Mouse (Mus musculus) intestine, postnatal 0 days (tissue): ENCODE data around the gene Rhob. TPM values are rescaled to one million over a fixed set of nuclear protein-coding genes. Genes with fewer than 3 reads are reported as not detected.
"Not testable (repeated sequence)": the region's sequence is repeated elsewhere in the genome, so short reads cannot be mapped to it uniquely, and the experiment has no call there.

ENCODE experiments used
- ATAC-seq: fragments of 200-750 bp; cut with Nextera tagmentation; 2 replicates; pipeline ENCODE4 v1.8.0; 2017; ENCODE audit warnings: mild to moderate bottlenecking, moderate TSS enrichment, moderate library complexity
- H3K27ac ChIP-seq: fragments of 300-500 bp; sonication (generic); 2 replicates; pipeline ENCODE4 v1.5.1; 2014; ENCODE audit warnings: mild to moderate bottlenecking, low read depth, low read length, moderate library complexity
- H3K27me3 ChIP-seq: fragments of 300-500 bp; sonication (generic); replicated peaks from 2 replicates; pipeline ENCODE4 v1.6.1; 2014; ENCODE audit warnings: low read length, mixed read lengths; ENCODE audit not compliant: control insufficient read depth, insufficient read depth
- H3K36me3 ChIP-seq: fragments of 300-500 bp; sonication (generic); 2 replicates; pipeline ENCODE4 v1.6.1; 2014; ENCODE audit warnings: mild to moderate bottlenecking, moderate library complexity; ENCODE audit not compliant: control insufficient read depth, insufficient read depth
- H3K4me1 ChIP-seq: fragments of 300-500 bp; sonication (generic); replicated peaks from 2 replicates; pipeline ENCODE4 v1.6.1; 2014; ENCODE audit warnings: antibody characterized with exemption, low read length, mixed read lengths; ENCODE audit not compliant: control insufficient read depth, insufficient read depth
- H3K4me2 ChIP-seq: fragments of 300-500 bp; sonication (generic); replicated peaks from 2 replicates; pipeline ENCODE4 v1.6.1; 2014; ENCODE audit warnings: low read depth, mild to moderate bottlenecking, moderate library complexity
- H3K4me3 ChIP-seq: fragments of 300-500 bp; sonication (generic); 2 replicates; pipeline ENCODE4 v1.5.1; 2014; ENCODE audit warnings: low read depth, low read length
- H3K9ac ChIP-seq: fragments of 300-500 bp; sonication (generic); 2 replicates; pipeline ENCODE4 v1.6.1; 2014; ENCODE audit warnings: mild to moderate bottlenecking, low read depth, low read length
- H3K9me3 ChIP-seq: fragments of 300-500 bp; sonication (generic); 2 replicates; pipeline ENCODE4 v1.6.1; 2016; ENCODE audit warnings: mixed run types; ENCODE audit not compliant: control insufficient read depth
- CTCF ChIP-seq: sonication (generic); IDR thresholded peaks from 2 replicates; pipeline ENCODE4 v1.5.1; 2016; ENCODE audit warnings: low read depth, mild to moderate bottlenecking, control low read depth, antibody characterized with exemption, moderate library complexity
- WGBS: fragments of 180-500 bp; shearing (Covaris S2); extraction: QIAGEN DNeasy Blood & Tissue Kit; methylation state at CpG from one replicate; pipeline ENCODE4 v1.1.7; 2014; 5-methylcytosine and 5-hydroxymethylcytosine counted together
- polyA plus RNA-seq: library from polyadenylated mRNA; unstranded; fragments of >200 nt; fragmentation: Nextera tagmentation; extraction: Ambion mirVana; gene quantifications from 2 replicates; pipeline ENCODE4 v1.2.1, GENCODE M21; 2015

Gene Rhob
- polyA plus RNA-seq, 1 experiment from 2014 or later: 29.7 TPM

- H3K27ac ChIP-seq: no peak overlapping the region
- no peak for ATAC-seq
- H3K36me3 ChIP-seq: no peaks in the 10 kb centered on the region
- WGBS: 89% methylated on average over 5 of the region's 5 CpGs
- H3K4me2 ChIP-seq: no peak overlapping the region
- H3K9ac ChIP-seq: no peak overlapping the region
- 0 out of 2 replicates have a peak, but pooled peaks cover 4% of the 10 kb centered on the region for H3K4me1 ChIP-seq
- no peaks in the 10 kb centered on the region for H3K9me3 ChIP-seq
- H3K27me3 ChIP-seq: no peaks in the 10 kb centered on the region
- no peak for TF ChIP-seq CTCF
- H3K4me3 ChIP-seq: no peak overlapping the region
These were observed 34.8 kb downstream of the Rhob start for GRCm38 (mm10) chr12:8464961-8465360.

GRCm38 (mm10) chr12:8463599-8464160, 36.1 kb downstream of the Rhob start:
- H3K27ac ChIP-seq: no peak overlapping the region
- TF ChIP-seq CTCF: no peak
- no peak overlapping the region for H3K4me3 ChIP-seq
- WGBS: 77% methylated on average over 3 of the region's 3 CpGs
- no peaks in the 10 kb centered on the region for H3K36me3 ChIP-seq
- H3K4me1 ChIP-seq: no peaks in the 10 kb centered on the region
- H3K4me2 ChIP-seq: no peak overlapping the region
- no peaks in the 10 kb centered on the region for H3K27me3 ChIP-seq
- no peak overlapping the region for H3K9ac ChIP-seq
- no peaks in the 10 kb centered on the region for H3K9me3 ChIP-seq
- no peak for ATAC-seq

- 81% methylated on average over 5 of the region's 5 CpGs for WGBS
These were observed 37.3 kb downstream of the Rhob start for GRCm38 (mm10) chr12:8462533-8462932.

GRCm38 (mm10) chr12:8461575-8461974, 38.2 kb downstream of the Rhob start:
- H3K9ac ChIP-seq, ATAC-seq: not testable (repeated sequence)
- 92% methylated on average over 7 of the region's 8 CpGs for WGBS

More at GRCm38 (mm10) chr12:8462533-8462932, 37.3 kb downstream of the Rhob start:
- H3K4me1 ChIP-seq: no peaks in the 10 kb centered on the region
- no peaks in the 10 kb centered on the region for H3K9me3 ChIP-seq
- H3K9ac ChIP-seq: no peak overlapping the region
- H3K4me3 ChIP-seq: no peak overlapping the region
- H3K36me3 ChIP-seq: no peaks in the 10 kb centered on the region
- ATAC-seq: no peak
- TF ChIP-seq CTCF: no peak
- no peaks in the 10 kb centered on the region for H3K27me3 ChIP-seq
- no peak overlapping the region for H3K4me2 ChIP-seq
- no peak overlapping the region for H3K27ac ChIP-seq

GRCm38 (mm10) chr12:8458400-8458799, 41.4 kb downstream of the Rhob start:
- no peaks in the 10 kb centered on the region for H3K36me3 ChIP-seq
- WGBS: 62% methylated on average over 8 of the region's 8 CpGs
- 0 out of 2 replicates have a peak, but pooled peaks cover 5% of the 10 kb centered on the region for H3K4me1 ChIP-seq
- no peak overlapping the region for H3K27ac ChIP-seq
- no peaks in the 10 kb centered on the region for H3K27me3 ChIP-seq
- H3K9me3 ChIP-seq: no peaks in the 10 kb centered on the region
- no peak for ATAC-seq
- H3K4me2 ChIP-seq: no peak overlapping the region
- H3K9ac ChIP-seq: no peak overlapping the region
- TF ChIP-seq CTCF: no peak
- H3K4me3 ChIP-seq: no peak overlapping the region

More at GRCm38 (mm10) chr12:8461575-8461974, 38.2 kb downstream of the Rhob start:
- not testable (repeated sequence) for H3K4me3 ChIP-seq, H3K36me3 ChIP-seq, H3K9me3 ChIP-seq, H3K4me2 ChIP-seq, H3K4me1 ChIP-seq, H3K27me3 ChIP-seq, H3K27ac ChIP-seq

GRCm38 (mm10) chr12:8457052-8457451, 42.8 kb downstream of the Rhob start:
- 59% methylated on average over 5 of the region's 5 CpGs for WGBS
- Histone ChIP-seq H3K4me3 (no peak overlapping the region), H3K4me2 (no peak overlapping the region), H3K9me3 (no peaks in the 10 kb centered on the region), H3K36me3 (no peaks in the 10 kb centered on the region), H3K27me3 (no peaks in the 10 kb centered on the region), H3K9ac (no peak overlapping the region), H3K4me1 (0 out of 2 replicates have a peak, but pooled peaks cover 7% of the 10 kb centered on the region), H3K27ac (no peak overlapping the region)
- no peak for TF ChIP-seq CTCF
- ATAC-seq: 0 out of 2 replicates have a peak, but pooled peaks have one; percentile 47

- TF ChIP-seq CTCF: no peak
- H3K9ac ChIP-seq: no peak overlapping the region
- ATAC-seq: no peak
- H3K36me3 ChIP-seq: no peaks in the 10 kb centered on the region
- no peak overlapping the region for H3K27ac ChIP-seq
- H3K4me1 ChIP-seq: 0 out of 2 replicates have a peak, but pooled peaks cover 7% of the 10 kb centered on the region
- no peaks in the 10 kb centered on the region for H3K9me3 ChIP-seq
- no peak overlapping the region for H3K4me3 ChIP-seq
- no peaks in the 10 kb centered on the region for H3K27me3 ChIP-seq
- WGBS: 59% methylated on average over 2 of the region's 2 CpGs
- no peak overlapping the region for H3K4me2 ChIP-seq
These were observed 44.8 kb downstream of the Rhob start for GRCm38 (mm10) chr12:8455046-8455445.
